Mouse (Mus musculus): ENCODE data around the gene Cpm. TPM values are rescaled to one million over a fixed set of nuclear protein-coding genes. Genes with fewer than 3 reads are reported as not detected.

Cpm gene
- total and polyA plus RNA-seq, 3 experiments: 0.04 to 0.31 (median 0.17) TPM

GRCm38 (mm10) chr10:117652378-117652774, 23.1 kb downstream of the Cpm start:
- H3K9me3 ChIP-seq (replicated peaks; ENCODE audit: low read length): no peaks in the 10 kb centered on the region
- H3K79me2 ChIP-seq (replicated peaks; ENCODE audit: control insufficient read depth, extremely low read depth, insufficient read depth, poor library complexity, severe bottlenecking): no peaks in the 10 kb centered on the region
- dilution Hi-C loops (cut with MboI; ENCODE audit: extremely low pct_ligation_motif_present, extremely low pct_unique_long_range_greater_than_20kb, low sequenced_read_pairs): no loop called here
- TF ChIP-seq UBTF (IDR thresholded peaks at IDR 0.05; ENCODE audit: low read depth, low read length): no peak
- peaks cover 1 to 22% of the 10 kb centered on the region in 2 experiments; a peak in 3 of 4 replicates for H3K4me1 ChIP-seq (ENCODE audit: control insufficient read depth in 1 of 2, insufficient read depth in 2 of 2)
- no peak for DNase-seq (ENCODE audit: extremely low read depth)
- in situ Hi-C loops (cut with MboI; ENCODE audit: low pct_ligation_motif_present, low pct_unique_long_range_greater_than_20kb, low sequenced_read_pairs): no loop called here
- H3K27ac ChIP-seq (ENCODE audit: insufficient read depth, low read depth): no peak overlapping the region
- no peak overlapping the region for H3K4me3 ChIP-seq (replicated peaks in 1 of 3; ENCODE audit: low read depth in 2 of 3, low read length in 2 of 3, poor library complexity in 1 of 3)
- no peak overlapping the region for H3K4me2 ChIP-seq (ENCODE audit: insufficient read depth, low read depth, poor library complexity, severe bottlenecking)
- no peaks in the 10 kb centered on the region for H3K36me3 ChIP-seq (replicated peaks in 1 of 2; ENCODE audit: control insufficient read depth in 1 of 2, insufficient read depth in 1 of 2, low read length in 1 of 2)
- H3K9ac ChIP-seq (ENCODE audit: insufficient read depth, low read depth): no peak overlapping the region
- H3K27me3 ChIP-seq (replicated peaks): no peaks in the 10 kb centered on the region

- in situ Hi-C loops (cut with MboI; ENCODE audit: low pct_ligation_motif_present, low pct_unique_long_range_greater_than_20kb, low sequenced_read_pairs): no loop called here
- H3K4me3 ChIP-seq (replicated peaks in 1 of 3; ENCODE audit: low read depth in 2 of 3, low read length in 2 of 3, poor library complexity in 1 of 3): no peak overlapping the region
- H3K9ac ChIP-seq (ENCODE audit: insufficient read depth, low read depth): no peak overlapping the region
- H3K27ac ChIP-seq (ENCODE audit: insufficient read depth, low read depth): no peak overlapping the region
- dilution Hi-C loops (cut with MboI; ENCODE audit: extremely low pct_ligation_motif_present, extremely low pct_unique_long_range_greater_than_20kb, low sequenced_read_pairs): no loop called here
- H3K4me1 ChIP-seq (ENCODE audit: control insufficient read depth in 1 of 2, insufficient read depth in 2 of 2): peaks cover 0 to 18% of the 10 kb centered on the region in 2 experiments; a peak in 3 of 4 replicates
- no peaks in the 10 kb centered on the region for H3K36me3 ChIP-seq (replicated peaks in 1 of 2; ENCODE audit: control insufficient read depth in 1 of 2, insufficient read depth in 1 of 2, low read length in 1 of 2)
- no peak for TF ChIP-seq NRF1 (IDR thresholded peaks at IDR 0.05; ENCODE audit: low read depth, low read length)
- no peak for TF ChIP-seq MXI1 (IDR thresholded peaks at IDR 0.05; ENCODE audit: low read depth, low read length)
- no peak for TF ChIP-seq UBTF (IDR thresholded peaks at IDR 0.05; ENCODE audit: low read depth, low read length)
- TF ChIP-seq RCOR1 (conservative IDR thresholded peaks at IDR 0.05; ENCODE audit: low read depth, low read length): no peak
- no peaks in the 10 kb centered on the region for H3K79me2 ChIP-seq (replicated peaks; ENCODE audit: control insufficient read depth, extremely low read depth, insufficient read depth, poor library complexity, severe bottlenecking)
- DNase-seq (ENCODE audit: extremely low read depth): no peak
- H3K4me2 ChIP-seq (ENCODE audit: insufficient read depth, low read depth, poor library complexity, severe bottlenecking): no peak overlapping the region
- H3K27me3 ChIP-seq (replicated peaks): no peaks in the 10 kb centered on the region
- H3K9me3 ChIP-seq (replicated peaks; ENCODE audit: low read length): no peaks in the 10 kb centered on the region
Measured at GRCm38 (mm10) chr10:117652930-117653778, 23.9 kb downstream of the Cpm start.

GRCm38 (mm10) chr10:117653779-117654173, 24.5 kb downstream of the Cpm start:
- Histone ChIP-seq H3K4me3 (replicated peaks in 1 of 3; ENCODE audit: low read depth in 2 of 3, low read length in 2 of 3, poor library complexity in 1 of 3) (no peak overlapping the region), H3K27ac (ENCODE audit: insufficient read depth, low read depth) (no peak overlapping the region), H3K36me3 (replicated peaks in 1 of 2; ENCODE audit: control insufficient read depth in 1 of 2, insufficient read depth in 1 of 2, low read length in 1 of 2) (no peaks in the 10 kb centered on the region), H3K9me3 (replicated peaks; ENCODE audit: low read length) (no peaks in the 10 kb centered on the region), H3K27me3 (replicated peaks) (no peaks in the 10 kb centered on the region), H3K9ac (ENCODE audit: insufficient read depth, low read depth) (no peak overlapping the region), H3K4me2 (ENCODE audit: insufficient read depth, low read depth, poor library complexity, severe bottlenecking) (no peak overlapping the region), H3K79me2 (replicated peaks; ENCODE audit: control insufficient read depth, extremely low read depth, insufficient read depth, poor library complexity, severe bottlenecking) (no peaks in the 10 kb centered on the region), H3K4me1 (ENCODE audit: control insufficient read depth in 1 of 2, insufficient read depth in 2 of 2) (peaks cover 0 to 18% of the 10 kb centered on the region in 2 experiments; a peak in 3 of 4 replicates)
- dilution Hi-C loops (cut with MboI; ENCODE audit: extremely low pct_ligation_motif_present, extremely low pct_unique_long_range_greater_than_20kb, low sequenced_read_pairs): no loop called here
- in situ Hi-C loops (cut with MboI; ENCODE audit: low pct_ligation_motif_present, low pct_unique_long_range_greater_than_20kb, low sequenced_read_pairs): no loop called here
- TF ChIP-seq ZMIZ1 (IDR thresholded peaks at IDR 0.05; ENCODE audit: low read depth, low read length) (no peak), EP300 (IDR thresholded peaks at IDR 0.05; ENCODE audit: low read length) (no peak), CHD2 (IDR thresholded peaks at IDR 0.05; ENCODE audit: low read length) (no peak), TBP (conservative IDR thresholded peaks at IDR 0.05; ENCODE audit: low read depth, low read length) (no peak), USF1 (IDR thresholded peaks at IDR 0.05; ENCODE audit: low read depth, low read length) (no peak)
- DNase-seq (ENCODE audit: extremely low read depth): no peak
